Mouse (Mus musculus): ENCODE measurements at regions not wholly inside any gene's neighbourhood (a gene's known extent, or its start where the extent isn't known, plus 50 kb on each side); places are given as distances from the start of the nearest gene placed in this dataset.

- DNase-seq (ENCODE audit: low spot score in 2 of 2), result no peak
- TF ChIP-seq CTCF (conservative IDR thresholded peaks at IDR 0.05), result no peak
- no peak overlapping the region for H3K27ac ChIP-seq
- H3K4me3 ChIP-seq, result no peak overlapping the region
Measured at GRCm38 (mm10) chr12:104605535-104606399, 132.6 kb upstream of the Gsc start.

- no peak for TF ChIP-seq CTCF (conservative IDR thresholded peaks at IDR 0.05)
- no peak for DNase-seq (ENCODE audit: low spot score in 2 of 2)
- Histone ChIP-seq H3K4me3 (no peak overlapping the region), H3K27ac (no peak overlapping the region)
Measured at GRCm38 (mm10) chr12:104598056-104598455, 124.9 kb upstream of the Gsc start.

- DNase-seq (ENCODE audit: low spot score in 2 of 2), result peak; percentile 32 to 59
- Histone ChIP-seq H3K27ac (no peak overlapping the region), H3K4me3 (no peak overlapping the region; the same call in 1 of the 2 replicates)
- no peak for TF ChIP-seq CTCF (conservative IDR thresholded peaks at IDR 0.05)
Measured at GRCm38 (mm10) chr12:104593526-104594155, 120.5 kb upstream of the Gsc start.

- no peak for TF ChIP-seq CTCF (conservative IDR thresholded peaks at IDR 0.05)
Measured at GRCm38 (mm10) chr12:104592791-104593525, 119.8 kb upstream of the Gsc start.

GRCm38 (mm10) chr12:104591571-104591970, 118.4 kb upstream of the Gsc start:
- Histone ChIP-seq H3K4me3 (no peak overlapping the region), H3K27ac (no peak overlapping the region)
- no peak for DNase-seq (ENCODE audit: low spot score in 2 of 2)
- TF ChIP-seq CTCF (conservative IDR thresholded peaks at IDR 0.05), result no peak

More at GRCm38 (mm10) chr12:104592791-104593525, 119.8 kb upstream of the Gsc start:
- H3K4me3 ChIP-seq, result no peak overlapping the region; the same call in 1 of the 2 replicates
- DNase-seq (ENCODE audit: low spot score in 2 of 2), result no peak
- no peak overlapping the region for H3K27ac ChIP-seq

- H3K4me3 ChIP-seq, result no peak overlapping the region
- no peak for TF ChIP-seq CTCF (conservative IDR thresholded peaks at IDR 0.05)
Measured at GRCm38 (mm10) chr12:104590291-104590690, 117.2 kb upstream of the Gsc start.

GRCm38 (mm10) chr12:104584408-104584807, 111.3 kb upstream of the Gsc start:
- no peak for TF ChIP-seq CTCF (conservative IDR thresholded peaks at IDR 0.05)
- H3K4me3 ChIP-seq, result no peak overlapping the region
- H3K27ac ChIP-seq, result no peak overlapping the region
- no peak for DNase-seq (ENCODE audit: low spot score in 2 of 2)

More at GRCm38 (mm10) chr12:104590291-104590690, 117.2 kb upstream of the Gsc start:
- no peak overlapping the region for H3K27ac ChIP-seq
- no peak for DNase-seq (ENCODE audit: low spot score in 2 of 2)

- Histone ChIP-seq H3K4me3 (no peak overlapping the region), H3K27ac (no peak overlapping the region)
- no peak for DNase-seq (ENCODE audit: low spot score in 2 of 2)
- TF ChIP-seq CTCF (conservative IDR thresholded peaks at IDR 0.05), result no peak
Measured at GRCm38 (mm10) chr12:104580796-104581195, 107.7 kb upstream of the Gsc start.

GRCm38 (mm10) chr12:104567622-104568021, 94.5 kb upstream of the Gsc start:
- no peak for DNase-seq (ENCODE audit: low spot score in 2 of 2)
- TF ChIP-seq CTCF (conservative IDR thresholded peaks at IDR 0.05), result no peak

GRCm38 (mm10) chr12:104562961-104563360, 89.8 kb upstream of the Gsc start:
- no peak for DNase-seq (ENCODE audit: low spot score in 2 of 2)
- no peak for TF ChIP-seq CTCF (conservative IDR thresholded peaks at IDR 0.05)
- H3K4me3 ChIP-seq, result no peak overlapping the region

More at GRCm38 (mm10) chr12:104567622-104568021, 94.5 kb upstream of the Gsc start:
- Histone ChIP-seq H3K27ac (no peak overlapping the region), H3K4me3 (no peak overlapping the region)

GRCm38 (mm10) chr12:104560934-104561565, 87.9 kb upstream of the Gsc start:
- H3K4me3 ChIP-seq, result no peak overlapping the region
- no peak for TF ChIP-seq CTCF (conservative IDR thresholded peaks at IDR 0.05)
- H3K27ac ChIP-seq, result no peak overlapping the region
- no peak for DNase-seq (ENCODE audit: low spot score in 2 of 2)

More at GRCm38 (mm10) chr12:104562961-104563360, 89.8 kb upstream of the Gsc start:
- no peak overlapping the region for H3K27ac ChIP-seq

GRCm38 (mm10) chr12:104557761-104558160, 84.6 kb upstream of the Gsc start:
- DNase-seq (ENCODE audit: low spot score in 2 of 2), result peak; percentile 55 to 63

More at GRCm38 (mm10) chr12:104557761-104558160, 84.6 kb upstream of the Gsc start:
- Histone ChIP-seq H3K27ac (no peak overlapping the region), H3K4me3 (no peak overlapping the region)
- no peak for TF ChIP-seq CTCF (conservative IDR thresholded peaks at IDR 0.05)
